Mouse (Mus musculus) heart, postnatal 0 days (tissue): ENCODE measurements around the gene U2af1. TPM values are rescaled to one million over a fixed set of nuclear protein-coding genes. Genes with fewer than 3 reads are reported as not detected.
"Not testable (repeated sequence)": the region's sequence is repeated elsewhere in the genome, so short reads cannot be mapped to it uniquely, and the experiment has no call there.

Source experiments
- ATAC-seq: fragments of 200-750 bp; cut with Nextera tagmentation; 2 replicates; pipeline ENCODE4 v1.8.0; 2017; ENCODE audit warnings: low read depth, moderate number of reproducible peaks, moderate library complexity; ENCODE audit not compliant: insufficient read depth
- DNase-seq: peaks from one replicate; pipeline ENCODE4 v3.0.0-alpha.2; 2016; ENCODE audit warnings: low spot score
- H3K27ac ChIP-seq: fragments of 300-500 bp; sonication (generic); 2 replicates; pipeline ENCODE4 v1.5.1; 2014; ENCODE audit warnings: low read depth, mild to moderate bottlenecking
- H3K27me3 ChIP-seq: fragments of 300-500 bp; sonication (generic); 2 replicates; pipeline ENCODE4 v1.6.1; 2014; ENCODE audit warnings: low read length, mixed read lengths; ENCODE audit not compliant: control insufficient read depth, insufficient read depth
- H3K36me3 ChIP-seq: fragments of 300-500 bp; sonication (generic); replicated peaks from 2 replicates; pipeline ENCODE4 v1.6.1; 2014; ENCODE audit warnings: low read length, mixed read lengths; ENCODE audit not compliant: control insufficient read depth, insufficient read depth
- H3K4me1 ChIP-seq: fragments of 300-500 bp; sonication (generic); 2 replicates; pipeline ENCODE4 v1.6.1; 2014; ENCODE audit warnings: antibody characterized with exemption; ENCODE audit not compliant: control insufficient read depth, insufficient read depth
- H3K4me2 ChIP-seq: fragments of 300-500 bp; sonication (generic); 2 replicates; pipeline ENCODE4 v1.6.1; 2014; ENCODE audit warnings: low read depth, mild to moderate bottlenecking, low read length, moderate library complexity
- H3K4me3 ChIP-seq: fragments of 300-500 bp; sonication (generic); 2 replicates; pipeline ENCODE4 v1.5.1; 2014; ENCODE audit warnings: low read depth, low read length
- H3K9ac ChIP-seq: fragments of 300-500 bp; sonication (generic); replicated peaks from 2 replicates; pipeline ENCODE4 v1.6.1; 2014; ENCODE audit warnings: low read depth, low read length, mixed read lengths
- H3K9me3 ChIP-seq: fragments of 300-500 bp; sonication (generic); replicated peaks from 2 replicates; pipeline ENCODE4 v1.6.1; 2016; ENCODE audit warnings: low read length; ENCODE audit not compliant: control insufficient read depth
- CTCF ChIP-seq: IDR thresholded peaks from 2 replicates; pipeline ENCODE4 v1.5.1; 2016; ENCODE audit warnings: antibody characterized with exemption, control low read depth, low read depth
- EP300 ChIP-seq: IDR thresholded peaks from 2 replicates; pipeline ENCODE4 v1.6.1; 2016; ENCODE audit warnings: antibody characterized with exemption, low read depth
- WGBS: fragments of 180-500 bp; shearing (Covaris S2); extraction: QIAGEN DNeasy Blood & Tissue Kit; methylation state at CpG from one replicate; pipeline ENCODE4 v1.1.7; 2014; 5-methylcytosine and 5-hydroxymethylcytosine counted together
- polyA plus RNA-seq: library from polyadenylated mRNA; unstranded; fragments of >200 nt; fragmentation: Nextera tagmentation; extraction: Ambion mirVana; gene quantifications from 2 replicates; pipeline ENCODE4 v1.2.1, GENCODE M21; 2015
- total RNA-seq: library from RNA; depleted of rRNA; stranded (reverse); fragments of >200 nt; gene quantifications from 2 replicates; pipeline ENCODE4 v1.2.3, GENCODE M21; 2014; ENCODE audit warnings: low replicate concordance; rRNA removed

U2af1 gene
- total RNA-seq (36.2 and 41.7 TPM in 2 replicates), polyA plus RNA-seq (143 and 158 TPM in 2 replicates)

DNA sequence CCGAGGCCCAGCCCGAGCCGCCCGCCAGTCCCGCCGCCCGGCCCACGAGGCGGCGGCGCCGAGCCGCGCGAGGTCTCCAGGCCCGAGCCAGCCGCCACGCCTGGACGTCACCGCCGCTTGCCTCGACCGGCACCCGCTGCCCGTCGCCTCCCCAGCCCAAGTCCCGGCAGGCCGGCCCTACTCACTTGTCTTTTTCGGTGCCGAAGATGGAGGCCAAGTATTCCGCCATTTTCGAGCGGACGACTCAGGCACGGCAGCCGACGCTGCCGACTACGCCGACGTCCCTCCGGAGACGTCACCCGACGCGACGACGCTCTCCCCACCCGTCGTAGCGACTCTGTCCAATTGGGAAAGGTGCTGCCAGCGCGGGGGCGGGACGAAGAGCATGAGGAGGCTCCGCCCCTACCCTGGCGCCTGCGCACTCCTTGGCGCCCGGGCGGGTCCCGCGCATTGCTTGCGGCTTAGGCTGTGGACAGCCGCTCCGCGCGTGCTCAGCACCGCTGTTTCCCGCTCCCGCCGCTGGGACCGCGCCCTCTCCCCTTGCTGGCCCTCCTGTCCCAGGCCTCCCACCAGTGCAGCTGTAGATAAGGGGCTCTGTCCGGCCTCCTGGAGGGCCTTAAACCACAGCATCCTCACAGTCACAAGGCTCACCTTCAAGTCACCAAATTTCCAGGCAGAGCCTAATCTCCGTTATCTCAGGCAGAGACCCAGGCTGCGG, at the start of gene U2af1:
U2af1 (minus strand) TSS at position 425 of the 718 bp plus-strand sequence.
- Histone ChIP-seq H3K4me1 (peaks cover 15% of the 10 kb centered on the region), H3K9ac (peak within 1 kb of the TSS; percentile 98), H3K4me3 (peak within 1 kb of the TSS; percentile 98), H3K4me2 (peak within 1 kb of the TSS; percentile 75), H3K27me3 (no peaks in the 10 kb centered on the region), H3K27ac (peak within 1 kb of the TSS; percentile 90), H3K9me3 (no peaks in the 10 kb centered on the region), H3K36me3 (peaks cover 16% of the 10 kb centered on the region)
- ATAC-seq (peak; percentile 100), DNase-seq (peak; percentile 96)
- WGBS, result under 1% methylated on average over 71 of the region's 77 CpGs
- TF ChIP-seq EP300 (no peak), CTCF (no peak)

DNA sequence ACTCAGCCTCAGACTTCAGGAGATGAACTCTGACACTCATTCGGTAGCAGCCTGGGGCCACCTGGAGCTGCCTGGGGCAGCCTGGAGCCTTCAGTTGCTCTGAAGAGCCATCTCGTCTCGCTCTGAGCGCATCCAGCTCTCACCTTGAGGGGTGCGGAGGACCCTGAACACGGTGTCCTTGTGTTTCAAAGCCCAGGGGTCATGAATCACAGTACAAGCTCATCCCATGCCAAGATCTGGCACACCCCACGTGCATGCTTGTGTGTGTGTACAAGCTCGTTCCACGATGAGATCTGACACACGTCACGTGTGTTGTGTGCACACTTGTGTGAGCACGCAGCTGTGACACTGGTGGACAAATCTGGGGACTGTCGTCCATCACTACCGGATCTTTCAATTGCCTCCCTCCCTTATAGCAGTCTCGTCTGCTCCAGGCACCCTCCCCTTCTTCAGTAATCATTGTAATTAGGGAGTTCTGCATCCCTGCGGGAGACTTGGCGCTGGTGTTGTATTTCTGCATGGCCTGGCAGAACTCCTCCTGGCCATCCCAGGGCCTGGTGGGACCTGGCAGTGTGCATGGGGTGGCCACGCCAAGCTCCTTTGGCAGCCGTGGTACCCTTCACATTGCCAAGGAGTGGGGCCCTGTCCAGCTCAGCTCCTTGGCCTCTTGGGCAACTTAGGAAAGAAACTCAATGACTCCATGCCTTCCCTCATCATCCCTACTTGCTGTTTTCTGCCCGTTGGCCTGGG, 46.8 kb upstream of the U2af1 start:
- Histone ChIP-seq H3K9ac (no peak overlapping the region), H3K4me3 (no peak overlapping the region), H3K9me3 (no peaks in the 10 kb centered on the region), H3K27ac (no peak overlapping the region), H3K27me3 (no peaks in the 10 kb centered on the region), H3K4me1 (0 out of 2 replicates have a peak, but pooled peaks cover 7% of the 10 kb centered on the region), H3K36me3 (no peaks in the 10 kb centered on the region), H3K4me2 (no peak overlapping the region)
- TF ChIP-seq CTCF (no peak), EP300 (no peak)
- DNase-seq (no peak), ATAC-seq (no peak)
- WGBS, result 73% methylated on average over 20 of the region's 20 CpGs

GRCm38 (mm10) chr17:31703276-31703980, 44.7 kb upstream of the U2af1 start:
- DNase-seq (no peak), ATAC-seq (peak; percentile 49)
- Histone ChIP-seq H3K4me2 (no peak overlapping the region), H3K4me1 (0 out of 2 replicates have a peak, but pooled peaks cover 7% of the 10 kb centered on the region), H3K9ac (no peak overlapping the region), H3K27me3 (no peaks in the 10 kb centered on the region), H3K36me3 (no peaks in the 10 kb centered on the region), H3K4me3 (no peak overlapping the region), H3K9me3 (no peaks in the 10 kb centered on the region), H3K27ac (no peak overlapping the region)
- 53% methylated on average over 6 of the region's 6 CpGs for WGBS
- no peak for TF ChIP-seq EP300

DNA sequence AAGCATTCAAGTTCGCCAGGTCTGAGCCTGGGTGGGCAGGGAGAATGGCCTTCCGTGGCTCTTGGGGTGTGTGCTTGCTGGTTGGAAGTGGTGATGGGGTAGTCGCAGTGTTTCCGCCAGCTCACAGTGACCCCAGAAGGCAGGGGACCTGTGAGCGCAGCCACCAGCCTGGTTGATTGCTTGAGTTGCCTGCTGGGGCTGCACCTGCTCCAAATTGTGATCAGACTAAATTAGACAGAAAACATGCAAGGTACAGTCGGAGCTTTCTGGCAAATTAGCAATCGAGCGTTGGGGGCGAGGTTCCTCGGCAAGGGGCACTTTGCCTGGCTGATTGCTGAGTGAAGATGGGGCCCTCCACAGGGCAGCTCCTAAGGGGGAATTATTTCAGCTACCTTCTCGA, 39.7 kb upstream of the U2af1 start:
- no peaks in the 10 kb centered on the region for H3K9me3 ChIP-seq
- TF ChIP-seq EP300, result no peak
- no peak for TF ChIP-seq CTCF
- H3K27me3 ChIP-seq, result no peaks in the 10 kb centered on the region
- 67% methylated on average over 11 of the region's 11 CpGs for WGBS
- H3K9ac ChIP-seq, result no peak overlapping the region
- H3K27ac ChIP-seq, result no peak overlapping the region
- DNase-seq (no peak), ATAC-seq (no peak)
- no peak overlapping the region for H3K4me3 ChIP-seq
- H3K36me3 ChIP-seq, result no peaks in the 10 kb centered on the region
- H3K4me2 ChIP-seq, result no peak overlapping the region
- H3K4me1 ChIP-seq, result 0 out of 2 replicates have a peak, but pooled peaks cover 4% of the 10 kb centered on the region

GRCm38 (mm10) chr17:31695356-31695755, 36.7 kb upstream of the U2af1 start:
- H3K4me1 ChIP-seq, H3K9ac ChIP-seq, H3K27ac ChIP-seq, H3K36me3 ChIP-seq, ATAC-seq, H3K27me3 ChIP-seq, DNase-seq, H3K9me3 ChIP-seq, H3K4me2 ChIP-seq, H3K4me3 ChIP-seq: not testable (repeated sequence)
- 94% methylated on average over 6 of the region's 7 CpGs for WGBS
